ENCODE assay signal across 16 mouse cellular contexts in the genomic region with DNA sequence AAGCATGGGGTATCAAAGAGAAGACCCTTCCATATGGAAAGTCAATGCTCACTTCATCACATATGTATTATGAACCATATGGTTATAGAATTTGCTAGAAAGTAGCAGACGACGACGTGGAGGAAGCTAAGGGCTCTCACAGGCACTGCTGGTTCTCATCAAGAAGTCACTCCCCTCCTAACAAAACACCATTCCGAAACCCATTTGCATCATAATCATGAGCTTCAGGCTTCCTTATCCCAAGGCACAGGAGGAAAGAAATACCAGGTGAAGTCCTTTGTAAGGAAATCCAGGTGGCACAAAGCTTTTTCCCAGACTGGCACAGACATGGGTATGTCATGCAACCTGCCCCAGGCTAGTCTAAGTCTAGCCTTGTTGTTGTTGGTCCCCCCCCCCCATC.
DNase-seq lines count a peak whose midpoint lies in the region; ATAC-seq and TF ChIP-seq lines count a peak whose summit lies in the region.
"Had no signal": no experiment of that assay in that cellular context is flagged by ENCODE, and none has a peak within 500 bp of the region (broad histone marks: within the 10 kb centered on the region; RNA-seq: fewer than 3 reads in every experiment).

No protein-coding gene starts in this region.

- H3K9ac ChIP-seq in ES-E14 (ENCODE audit: insufficient read depth, low read depth, low read length, poor library complexity, severe bottlenecking): no peak overlapping the region
- H3K9ac ChIP-seq in forebrain, embryonic 15.5 days (replicated peaks): no peak overlapping the region
- H3K9ac ChIP-seq: embryonic facial prominence, embryonic 12.5 days; forebrain, embryonic 13.5 days had no signal

- H3K27ac ChIP-seq in ES-E14 (ENCODE audit: insufficient read depth, low read depth, low read length, poor library complexity, severe bottlenecking): no peak overlapping the region
- H3K27ac ChIP-seq in forebrain, embryonic 15.5 days (replicated peaks): no peak overlapping the region
- H3K27ac ChIP-seq: embryonic facial prominence, embryonic 10.5 days; embryonic facial prominence, embryonic 12.5 days; forebrain, embryonic 13.5 days had no signal

- H3K4me3 ChIP-seq in ES-E14 (ENCODE audit: insufficient read depth in 1 of 2, low read depth in 1 of 2, low read length in 2 of 2, poor library complexity in 1 of 2, severe bottlenecking in 1 of 2): no peak overlapping the region
- H3K4me3 ChIP-seq in forebrain, embryonic 15.5 days: no peak overlapping the region
- H3K4me3 ChIP-seq: embryonic facial prominence, embryonic 10.5 days; embryonic facial prominence, embryonic 12.5 days; forebrain, embryonic 13.5 days had no signal

- H3K4me2 ChIP-seq in forebrain, embryonic 15.5 days (replicated peaks): no peak overlapping the region
- H3K4me2 ChIP-seq: embryonic facial prominence, embryonic 12.5 days; forebrain, embryonic 13.5 days had no signal

- no peak for ATAC-seq in forebrain, embryonic 15.5 days (replicated peaks)
- ATAC-seq: forebrain, embryonic 13.5 days; forebrain, embryonic 16.5 days had no signal

- H3K27me3 ChIP-seq in forebrain, embryonic 15.5 days: no peaks in the 10 kb centered on the region
- H3K27me3 ChIP-seq: embryonic facial prominence, embryonic 12.5 days; forebrain, embryonic 13.5 days had no signal

- H3K4me1 ChIP-seq in ES-E14 (ENCODE audit: control insufficient read depth in 2 of 2, insufficient read depth in 2 of 2, low read length in 2 of 2, poor library complexity in 1 of 2): no peaks in the 10 kb centered on the region
- no peaks in the 10 kb centered on the region for H3K4me1 ChIP-seq in forebrain, embryonic 15.5 days
- H3K4me1 ChIP-seq: embryonic facial prominence, embryonic 10.5 days; embryonic facial prominence, embryonic 12.5 days; forebrain, embryonic 13.5 days had no signal

- in situ Hi-C loops in ES-E14 (cut with MboI; ENCODE audit: low sequenced_read_pairs in 2 of 2, unreplicated experiment in 2 of 2): no loop called here

- DNase-seq in ES-E14 (ENCODE audit: low read depth, low spot score): peak; percentile 9
- peak; percentile 54 for DNase-seq in ZHBTc4 (ENCODE audit: low read depth, low spot score)
- no peak for DNase-seq in heart, postnatal 36 days
- DNase-seq in adrenal gland, postnatal 10 days: no peak
- DNase-seq: adrenal gland, adult 8-10 months; adrenal gland, postnatal 25 days; cerebellum, adult 11 months; cerebellum, adult 18-20 months; cerebellum, adult 8-10 months; cerebellum, adult 9-11 months; cerebellum, postnatal 14 days had no signal

- no peaks in the 10 kb centered on the region for H3K36me3 ChIP-seq in ES-E14 (ENCODE audit: control insufficient read depth, insufficient read depth, low read length, poor library complexity, severe bottlenecking)
- no peaks in the 10 kb centered on the region for H3K36me3 ChIP-seq in forebrain, embryonic 15.5 days
- H3K36me3 ChIP-seq: embryonic facial prominence, embryonic 10.5 days; embryonic facial prominence, embryonic 12.5 days had no signal

- no peaks in the 10 kb centered on the region for H3K9me3 ChIP-seq in ES-E14 (ENCODE audit: control insufficient read depth, insufficient read depth, low read depth, low read length)
- H3K9me3 ChIP-seq in forebrain, embryonic 15.5 days: no peaks in the 10 kb centered on the region
- H3K9me3 ChIP-seq: embryonic facial prominence, embryonic 10.5 days; embryonic facial prominence, embryonic 12.5 days; forebrain, embryonic 13.5 days had no signal

- intact Hi-C loops in heart, postnatal 36 days (cut with DNase I): no loop called here

- WGBS in forebrain, embryonic 15.5 days: 49% methylated on average over 4 of the region's 4 CpGs

TF ChIP-seq in ES-E14, 5 proteins besides CTCF, POLR2A, EP300 and RAD21:
- TF ChIP-seq HCFC1 (IDR thresholded peaks at IDR 0.05; ENCODE audit: borderline replicate concordance, insufficient read depth, low read length) (no peak), CHD2 (IDR thresholded peaks at IDR 0.05; ENCODE audit: low read depth, low read length) (no peak), ZNF384 (IDR thresholded peaks at IDR 0.05; ENCODE audit: low read depth, low read length) (no peak), ZC3H11A (IDR thresholded peaks at IDR 0.05; ENCODE audit: borderline replicate concordance, low read depth, low read length) (no peak), MAFK (IDR thresholded peaks at IDR 0.05; ENCODE audit: insufficient read depth, low read depth, low read length) (no peak)

Comparison
In these comparisons a context has a peak if more than half of its experiments do, and no peak if none do; other contexts are left out.
1. DNase-seq: peak in ES-E14 (single experiment) and ZHBTc4 (single experiment); none in heart, postnatal 36 days (0 of 2) and adrenal gland, postnatal 10 days (single experiment).